Mouse (Mus musculus) activated CD4-positive, CD25-positive, alpha-beta regulatory T cell, adult 9 weeks (primary cell): ENCODE measurements around the gene Tdrd1. TPM values are rescaled to one million over a fixed set of nuclear protein-coding genes. Genes with fewer than 3 reads are reported as not detected.

Experiments
- polyA plus RNA-seq: library from polyadenylated mRNA; unstranded; fragments of 100-300 nt; shearing (Covaris generic); gene quantifications from one replicate; pipeline ENCODE4 v1.2.1, GENCODE M21; 2017

Tdrd1 gene
- polyA plus RNA-seq: not detected

DNA sequence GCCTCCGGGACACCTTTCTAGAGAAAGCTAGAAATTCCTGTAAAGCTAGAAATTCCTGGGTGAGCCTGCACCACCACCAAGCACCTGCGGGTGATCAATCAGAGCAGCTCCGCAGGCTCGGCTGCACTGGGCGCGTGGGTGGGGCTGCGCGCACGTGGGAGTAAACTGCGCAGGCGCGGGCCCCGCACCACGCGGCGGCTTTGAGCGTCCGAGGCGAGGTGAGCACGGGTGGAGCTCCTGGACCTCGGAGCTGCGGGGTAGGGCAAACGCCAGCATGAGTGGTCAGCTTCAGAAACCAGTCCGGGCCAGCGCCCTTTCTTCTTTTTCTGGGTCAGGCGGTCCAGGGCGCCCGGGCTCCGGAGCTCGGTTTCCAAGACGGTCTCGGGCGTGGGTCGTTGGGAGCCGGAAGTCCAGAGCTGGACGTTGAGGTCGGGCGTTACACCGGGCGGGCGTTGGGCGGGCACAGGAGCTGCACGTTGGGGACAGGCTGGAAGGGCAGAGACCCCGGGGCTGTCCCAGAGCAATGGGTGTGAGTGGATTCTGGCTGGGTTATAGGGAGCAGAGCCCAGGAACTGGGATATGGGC, at the start of gene Tdrd1:
TSS of gene Tdrd1 (plus strand) at position 163 of the 585 bp plus-strand sequence.

GRCm38 (mm10) chr19:56821798-56822447, 4.1 kb upstream of the Tdrd1 start, which contains the start of gene Ccdc186:
Ccdc186 (minus strand) TSS chr19:56822190.

GRCm38 (mm10) chr19:56873816-56874600, 48.0 kb downstream of the Tdrd1 start, which contains the start of gene Vwa2:
Vwa2 (plus strand) TSS chr19:56874249.

Other genes starting within 250 kb of the Tdrd1 start
- not detected for gene Adrb1, start 104.0 kb upstream of the Tdrd1 start, polyA plus RNA-seq
- gene Ccdc186, start 4.0 kb upstream of the Tdrd1 start, polyA plus RNA-seq: 22.3 TPM
- not detected for gene Vwa2, start 48.0 kb downstream of the Tdrd1 start, polyA plus RNA-seq
- gene Afap1l2, start 182.0 kb downstream of the Tdrd1 start, polyA plus RNA-seq: not detected